Mouse (Mus musculus): Measurements from ENCODE around the gene Enc1. TPM values are rescaled to one million over a fixed set of nuclear protein-coding genes. Genes with fewer than 3 reads are reported as not detected.
A peak's percentile ranks its signal among the peaks of the same experiment; 100 is the strongest.

The Enc1 gene
- total and polyA plus RNA-seq, 3 experiments, result 3.7 to 7.0 (median 6.4) TPM

DNA sequence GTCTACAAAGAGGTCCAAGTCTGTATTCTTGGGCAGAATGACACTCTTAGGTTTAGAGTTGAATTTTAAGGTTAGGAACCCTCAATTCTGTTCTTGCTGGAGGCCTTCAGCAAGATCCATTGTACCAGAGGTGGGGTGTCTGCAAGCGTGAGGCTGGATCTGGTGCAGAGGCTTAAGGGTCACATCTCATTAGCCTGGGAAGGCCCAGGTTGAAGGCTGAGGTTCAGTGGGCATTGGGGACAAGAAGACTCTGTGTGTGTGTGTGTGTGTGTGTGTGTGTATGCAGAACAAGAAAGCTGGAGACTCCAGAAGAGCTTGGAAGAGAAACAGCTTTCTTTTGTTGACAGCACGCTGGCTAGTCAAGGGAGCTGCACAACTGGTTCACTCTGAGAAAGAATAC is 34.9 kb upstream of the Enc1 start:
- Histone ChIP-seq H3K4me3 (replicated peaks in 1 of 3; ENCODE audit: low read depth in 2 of 3, low read length in 2 of 3, poor library complexity in 1 of 3) (no peak overlapping the region), H3K9ac (ENCODE audit: insufficient read depth, low read depth) (0 out of 2 replicates have a peak overlapping the region, but pooled peaks have one; percentile 15), H3K27me3 (replicated peaks) (no peaks in the 10 kb centered on the region), H3K27ac (ENCODE audit: insufficient read depth, low read depth) (no peak overlapping the region), H3K9me3 (replicated peaks; ENCODE audit: low read length) (peaks cover 2% of the 10 kb centered on the region), H3K4me2 (ENCODE audit: insufficient read depth, low read depth, poor library complexity, severe bottlenecking) (peak overlapping the region; percentile 44; the same call in 1 of the 2 replicates), H3K36me3 (replicated peaks in 1 of 2; ENCODE audit: control insufficient read depth in 1 of 2, insufficient read depth in 1 of 2, low read length in 1 of 2) (no peaks in the 10 kb centered on the region), H3K79me2 (replicated peaks; ENCODE audit: control insufficient read depth, extremely low read depth, insufficient read depth, poor library complexity, severe bottlenecking) (no peaks in the 10 kb centered on the region), H3K4me1 (ENCODE audit: control insufficient read depth in 1 of 2, insufficient read depth in 2 of 2) (peaks cover 0 to 38% of the 10 kb centered on the region in 2 experiments; a peak in 2 of 4 replicates)
- DNase-seq (ENCODE audit: extremely low read depth), result no peak
- dilution Hi-C loops (cut with MboI; ENCODE audit: extremely low pct_ligation_motif_present, extremely low pct_unique_long_range_greater_than_20kb, low sequenced_read_pairs), result no loop called here
- in situ Hi-C loops (cut with MboI; ENCODE audit: low pct_ligation_motif_present, low pct_unique_long_range_greater_than_20kb, low sequenced_read_pairs), result no loop called here
- TF ChIP-seq TCF12 (IDR thresholded peaks at IDR 0.05; ENCODE audit: low read depth, low read length) (no peak), CHD1 (IDR thresholded peaks at IDR 0.05; ENCODE audit: low read depth, low read length) (no peak), USF1 (IDR thresholded peaks at IDR 0.05; ENCODE audit: low read depth, low read length) (no peak), ELF1 (IDR thresholded peaks at IDR 0.05; ENCODE audit: low read depth, low read length) (no peak), ETS1 (conservative IDR thresholded peaks at IDR 0.05; ENCODE audit: low read depth, low read length) (no peak), MXI1 (IDR thresholded peaks at IDR 0.05; ENCODE audit: low read depth, low read length) (no peak), MEF2A (IDR thresholded peaks at IDR 0.05; ENCODE audit: borderline replicate concordance, low read depth, low read length) (no peak), RCOR1 (conservative IDR thresholded peaks at IDR 0.05; ENCODE audit: low read depth, low read length) (no peak), CHD2 (IDR thresholded peaks at IDR 0.05; ENCODE audit: low read length) (no peak), RAD21 (IDR thresholded peaks at IDR 0.05; ENCODE audit: low read depth, low read length) (no peak), POLR2AphosphoS2 (IDR thresholded peaks at IDR 0.05; ENCODE audit: low read depth, low read length) (no peak), NELFE (IDR thresholded peaks at IDR 0.05; ENCODE audit: low read depth, low read length) (no peak), MAZ (IDR thresholded peaks at IDR 0.05; ENCODE audit: low read depth, low read length) (no peak), KAT2A (IDR thresholded peaks at IDR 0.05; ENCODE audit: insufficient replicate concordance, low read length) (no peak), ZNF384 (IDR thresholded peaks at IDR 0.05; ENCODE audit: low read depth, low read length) (no peak), CTCF (conservative IDR thresholded peaks at IDR 0.05 in 1 of 2, IDR thresholded peaks at IDR 0.05 in 1 of 2; ENCODE audit: low read depth in 2 of 2, low read length in 2 of 2) (no peak), SMC3 (IDR thresholded peaks at IDR 0.05; ENCODE audit: low read depth, low read length) (no peak), BHLHE40 (IDR thresholded peaks at IDR 0.05; ENCODE audit: low read depth, low read length) (no peak)

DNA sequence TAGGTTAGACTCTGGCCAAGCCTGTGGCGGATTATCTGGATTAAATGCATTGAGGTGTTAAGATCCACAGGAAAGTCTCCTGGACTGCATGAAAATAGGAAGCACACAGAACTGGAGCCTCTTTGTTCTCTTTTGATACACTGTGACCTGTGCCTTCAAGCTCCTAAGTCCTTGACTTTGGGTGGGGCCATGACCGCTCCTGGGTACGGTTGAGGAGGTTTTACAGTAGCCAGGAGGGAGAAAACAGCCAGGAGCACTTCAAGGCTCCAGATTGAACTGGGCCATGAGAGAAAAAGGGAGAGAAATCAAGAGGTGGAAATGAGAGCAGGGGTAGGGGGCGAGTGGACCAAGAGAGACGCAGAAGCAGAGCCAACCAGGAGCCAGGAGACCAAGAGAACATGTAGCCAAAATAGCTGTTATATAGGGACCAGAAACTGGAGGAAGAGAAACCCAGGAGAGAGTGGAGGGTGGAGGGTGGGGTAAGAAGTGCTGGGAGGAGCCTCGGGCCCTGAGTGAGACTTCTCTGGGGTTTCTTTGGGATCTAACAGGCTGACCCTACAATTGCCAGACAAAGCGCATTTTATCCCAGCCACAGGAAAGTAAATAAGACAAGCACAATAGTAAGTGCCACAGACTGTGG is 33.3 kb upstream of the Enc1 start:
- dilution Hi-C loops (cut with MboI; ENCODE audit: extremely low pct_ligation_motif_present, extremely low pct_unique_long_range_greater_than_20kb, low sequenced_read_pairs), result no loop called here

More for the DNA sequence above, 33.3 kb upstream of the Enc1 start:
- H3K9me3 ChIP-seq (replicated peaks; ENCODE audit: low read length), result peaks cover 2% of the 10 kb centered on the region
- no peak overlapping the region for H3K4me2 ChIP-seq (ENCODE audit: insufficient read depth, low read depth, poor library complexity, severe bottlenecking)
- no peak overlapping the region for H3K9ac ChIP-seq (ENCODE audit: insufficient read depth, low read depth)
- no peaks in the 10 kb centered on the region for H3K27me3 ChIP-seq (replicated peaks)
- in situ Hi-C loops (cut with MboI; ENCODE audit: low pct_ligation_motif_present, low pct_unique_long_range_greater_than_20kb, low sequenced_read_pairs), result no loop called here
- DNase-seq (ENCODE audit: extremely low read depth), result no peak
- no peak overlapping the region for H3K27ac ChIP-seq (ENCODE audit: insufficient read depth, low read depth)
- H3K36me3 ChIP-seq (replicated peaks in 1 of 2; ENCODE audit: control insufficient read depth in 1 of 2, insufficient read depth in 1 of 2, low read length in 1 of 2), result no peaks in the 10 kb centered on the region
- H3K4me1 ChIP-seq (ENCODE audit: control insufficient read depth in 1 of 2, insufficient read depth in 2 of 2), result peaks cover 0 to 38% of the 10 kb centered on the region in 2 experiments; a peak in 2 of 4 replicates
- H3K79me2 ChIP-seq (replicated peaks; ENCODE audit: control insufficient read depth, extremely low read depth, insufficient read depth, poor library complexity, severe bottlenecking), result no peaks in the 10 kb centered on the region
- no peak for TF ChIP-seq GABPA (IDR thresholded peaks at IDR 0.05; ENCODE audit: insufficient replicate concordance, low read depth, low read length)
- no peak for TF ChIP-seq MYC (IDR thresholded peaks at IDR 0.05; ENCODE audit: low read depth, low read length)
- TF ChIP-seq IRF4 (IDR thresholded peaks at IDR 0.05; ENCODE audit: low read depth, low read length), result no peak
- TF ChIP-seq JUN (IDR thresholded peaks at IDR 0.05; ENCODE audit: insufficient read depth, low read depth, low read length), result no peak
- no peak for TF ChIP-seq TCF12 (IDR thresholded peaks at IDR 0.05; ENCODE audit: low read depth, low read length)
- no peak for TF ChIP-seq POLR2A (IDR thresholded peaks at IDR 0.05; ENCODE audit: low read depth, low read length)
- no peak overlapping the region for H3K4me3 ChIP-seq (replicated peaks in 1 of 3; ENCODE audit: low read depth in 2 of 3, low read length in 2 of 3, poor library complexity in 1 of 3)

All from CH12.LX (cell line).